16 mouse cellular contexts compared by ENCODE assay signal in genomic region chr5:53208731-53209130, GRCm38 (mm10).
"Had no signal": no experiment of that assay in that cellular context is flagged by ENCODE, and none has a peak within 500 bp of the region (broad histone marks: within the 10 kb centered on the region; RNA-seq: fewer than 3 reads in every experiment).

No protein-coding gene starts in this region.

- DNase-seq: kidney, postnatal 14 days; kidney, postnatal 4 days; left cerebral cortex, postnatal 4 days; liver, postnatal 0 days; lung, embryonic 14.5 days; thymus, adult 18-20 months; thymus, postnatal 36 days had no signal

- ATAC-seq: liver, postnatal 0 days; lung, postnatal 0 days; midbrain, embryonic 15.5 days had no signal

- H3K27ac ChIP-seq: limb, embryonic 12.5 days; limb, embryonic 15.5 days; liver, embryonic 14.5 days; macrophage; midbrain, embryonic 12.5 days; midbrain, embryonic 15.5 days; neural tube, embryonic 12.5 days; neural tube, embryonic 15.5 days had no signal

- H3K4me3 ChIP-seq: limb, embryonic 12.5 days; limb, embryonic 15.5 days; midbrain, embryonic 12.5 days; midbrain, embryonic 15.5 days; neural tube, embryonic 12.5 days; neural tube, embryonic 15.5 days had no signal
